Comparison of ENCODE assay signal across 23 mouse cellular contexts in genomic region chr3:94392128-94392527, GRCm38 (mm10). TPM values are rescaled to one million over a fixed set of nuclear protein-coding genes. Genes with fewer than 3 reads are reported as not detected.
"Had no signal": no experiment of that assay in that cellular context is flagged by ENCODE, and none has a peak within 500 bp of the region (broad histone marks: within the 10 kb centered on the region; RNA-seq: fewer than 3 reads in every experiment).

No protein-coding gene starts in this region.

- H3K27me3 ChIP-seq: midbrain, embryonic 15.5 days; stomach, embryonic 15.5 days had no signal

- H3K4me2 ChIP-seq: liver, embryonic 15.5 days; lung, embryonic 15.5 days; midbrain, embryonic 11.5 days; midbrain, embryonic 13.5 days; midbrain, embryonic 15.5 days; neural tube, embryonic 12.5 days; stomach, embryonic 15.5 days had no signal

- H3K9me3 ChIP-seq: liver, embryonic 15.5 days; lung, embryonic 15.5 days; megakaryocyte, embryonic 14.5 days; midbrain, embryonic 13.5 days; midbrain, embryonic 15.5 days; neural tube, embryonic 12.5 days; stomach, embryonic 15.5 days had no signal

- H3K4me1 ChIP-seq: liver, embryonic 15.5 days; lung, embryonic 15.5 days; midbrain, embryonic 13.5 days; midbrain, embryonic 15.5 days; neural tube, embryonic 12.5 days; stomach, embryonic 15.5 days had no signal

- H3K27ac ChIP-seq: liver, embryonic 15.5 days; lung, embryonic 15.5 days; macrophage; midbrain, embryonic 13.5 days; midbrain, embryonic 15.5 days; neural tube, embryonic 12.5 days; stomach, embryonic 15.5 days; stomach, postnatal 0 days had no signal

- ATAC-seq: liver, postnatal 0 days; midbrain, embryonic 13.5 days; midbrain, embryonic 15.5 days had no signal

- H3K9ac ChIP-seq: liver, embryonic 15.5 days; liver, postnatal 0 days; lung, embryonic 15.5 days; midbrain, embryonic 13.5 days; midbrain, embryonic 15.5 days; neural tube, embryonic 12.5 days; stomach, embryonic 15.5 days had no signal

- H3K36me3 ChIP-seq: liver, embryonic 15.5 days; lung, embryonic 15.5 days; midbrain, embryonic 13.5 days; midbrain, embryonic 15.5 days; neural tube, embryonic 12.5 days; stomach, embryonic 15.5 days had no signal

- DNase-seq: liver, postnatal 0 days; lung, adult 2 months; lung, postnatal 14 days; lung, postnatal 36 days; right cerebral cortex, postnatal 14 days had no signal

- H3K4me3 ChIP-seq: liver, embryonic 15.5 days; lung, embryonic 15.5 days; megakaryocyte, embryonic 14.5 days; midbrain, embryonic 13.5 days; midbrain, embryonic 15.5 days; neural tube, embryonic 12.5 days; stomach, embryonic 15.5 days had no signal

RNA-seq across cellular contexts. Expression of gene Lingo4, which starts 6.2 kb away (rescaled TPM):
- total RNA-seq: megakaryocyte progenitor cell, adult 5-6 weeks; monocyte, adult 5-6 weeks; neutrophil, adult 5-6 weeks had no signal
- polyA plus RNA-seq: macrophage; testis, adult 2 months had no signal

RNA-seq across cellular contexts. Expression of gene Rorc, which starts 19.5 kb away (rescaled TPM):
- polyA plus RNA-seq: macrophage had no signal

RNA-seq across cellular contexts. Expression of gene C2cd4d, which starts 29.9 kb away (rescaled TPM):
- total RNA-seq: megakaryocyte progenitor cell, adult 5-6 weeks; monocyte, adult 5-6 weeks; neutrophil, adult 5-6 weeks had no signal
- polyA plus RNA-seq: macrophage had no signal

RNA-seq across cellular contexts. Expression of gene Them5, which starts 50.2 kb away (rescaled TPM):
- total RNA-seq: megakaryocyte progenitor cell, adult 5-6 weeks; monocyte, adult 5-6 weeks; neutrophil, adult 5-6 weeks had no signal
- polyA plus RNA-seq: liver, embryonic 15.5 days; liver, postnatal 0 days; macrophage; midbrain, embryonic 15.5 days; midbrain, postnatal 0 days; neural tube, embryonic 12.5 days; neural tube, embryonic 14.5 days; spleen, adult 2 months; urinary bladder, adult 2 months had no signal
